Mouse (Mus musculus) stomach, postnatal 0 days (tissue): ENCODE data around the gene Kcnc3.

Experiments used
- CTCF ChIP-seq: IDR thresholded peaks from 2 replicates; pipeline ENCODE4 v1.5.1; 2016; ENCODE audit warnings: antibody characterized with exemption, low read depth, mild to moderate bottlenecking, moderate library complexity
- EP300 ChIP-seq: optimal IDR thresholded peaks from 2 replicates; pipeline ENCODE3; 2016; ENCODE audit warnings: antibody characterized with exemption

GRCm38 (mm10) chr7:44551731-44552130 lies 38.7 kb upstream of the Kcnc3 start:
- TF ChIP-seq CTCF (no peak), EP300 (no peak)
